Mouse (Mus musculus) heart, embryonic 15.5 days (tissue): ENCODE data around the gene Pfdn6. TPM values are rescaled to one million over a fixed set of nuclear protein-coding genes. Genes with fewer than 3 reads are reported as not detected.
"Not testable (repeated sequence)": the region's sequence is repeated elsewhere in the genome, so short reads cannot be mapped to it uniquely, and the experiment has no call there.

Experiments used
- ATAC-seq: fragments of 200-750 bp; cut with Nextera tagmentation; replicated peaks from 2 replicates; pipeline ENCODE4 v1.8.0; 2017; ENCODE audit warnings: low read depth, moderate TSS enrichment; ENCODE audit not compliant: insufficient number of reproducible peaks, insufficient read depth, low FRiP score
- H3K27ac ChIP-seq: fragments of 300-500 bp; sonication (generic); 2 replicates; pipeline ENCODE4 v1.5.1; 2015; ENCODE audit warnings: mild to moderate bottlenecking, inconsistent platforms
- H3K27me3 ChIP-seq: fragments of 300-500 bp; sonication (generic); 2 replicates; pipeline ENCODE4 v1.6.1; 2015; ENCODE audit warnings: inconsistent platforms
- H3K36me3 ChIP-seq: fragments of 300-500 bp; sonication (generic); 2 replicates; pipeline ENCODE4 v1.6.1; 2015; ENCODE audit warnings: mild to moderate bottlenecking, inconsistent platforms
- H3K4me1 ChIP-seq: fragments of 300-500 bp; sonication (generic); replicated peaks from 2 replicates; pipeline ENCODE4 v1.6.1; 2015; ENCODE audit warnings: inconsistent platforms
- H3K4me2 ChIP-seq: fragments of 300-500 bp; sonication (generic); 2 replicates; pipeline ENCODE4 v1.6.1; 2015; ENCODE audit warnings: inconsistent platforms, mild to moderate bottlenecking, moderate library complexity
- H3K4me3 ChIP-seq: fragments of 300-500 bp; sonication (generic); 2 replicates; pipeline ENCODE4 v1.5.1; 2015; ENCODE audit warnings: mild to moderate bottlenecking, inconsistent platforms
- H3K9ac ChIP-seq: fragments of 300-500 bp; sonication (generic); 2 replicates; pipeline ENCODE4 v1.6.1; 2015; ENCODE audit warnings: mild to moderate bottlenecking, inconsistent platforms
- H3K9me3 ChIP-seq: fragments of 300-500 bp; sonication (generic); replicated peaks from 2 replicates; pipeline ENCODE4 v1.6.1; 2016; ENCODE audit warnings: inconsistent platforms
- WGBS: fragments of 180-500 bp; shearing (Covaris S2); methylation state at CpG from one replicate; pipeline ENCODE4 v1.1.7; 2015; ENCODE audit warnings: mixed read lengths; 5-methylcytosine and 5-hydroxymethylcytosine counted together
- polyA plus RNA-seq: library from polyadenylated mRNA; unstranded; fragments of >200 nt; fragmentation: Nextera tagmentation; extraction: Ambion mirVana; gene quantifications from 2 replicates; pipeline ENCODE4 v1.2.1, GENCODE M21; 2015

The Pfdn6 gene
- polyA plus RNA-seq, 1 experiment from 2014 or later, result 115 TPM

GRCm38 (mm10) chr17:33889941-33890532 is 50.1 kb downstream of the Pfdn6 start:
- H3K4me1 ChIP-seq, result peaks cover 16% of the 10 kb centered on the region
- ATAC-seq, result not testable (repeated sequence)
- 0% methylated on average over 38 of the region's 44 CpGs for WGBS

More at GRCm38 (mm10) chr17:33889941-33890532, 50.1 kb downstream of the Pfdn6 start:
- peak overlapping the region; percentile 66 for H3K9ac ChIP-seq
- H3K9me3 ChIP-seq, H3K36me3 ChIP-seq, H3K27me3 ChIP-seq: not testable (repeated sequence)
- peak overlapping the region; percentile 58 for H3K27ac ChIP-seq
- peak overlapping the region; percentile 72 for H3K4me2 ChIP-seq
- H3K4me3 ChIP-seq, result peak overlapping the region; percentile 72

Other genes starting within 250 kb of the Pfdn6 start
- gene March2, start 221.7 kb downstream of the Pfdn6 start, polyA plus RNA-seq, result 98.6 and 118 TPM in 2 replicates
- 274 and 318 TPM in 2 replicates for gene Rab11b, start 179.8 kb downstream of the Pfdn6 start, polyA plus RNA-seq
- gene Angptl4, start 158.5 kb downstream of the Pfdn6 start, polyA plus RNA-seq, result 15.4 and 20.0 TPM in 2 replicates
- gene Kank3, start 129.8 kb downstream of the Pfdn6 start, polyA plus RNA-seq, result 44.1 and 52.6 TPM in 2 replicates
- 456 and 543 TPM in 2 replicates for gene Rps28, start 115.8 kb downstream of the Pfdn6 start, polyA plus RNA-seq
- 487 and 517 TPM in 2 replicates for gene Ndufa7, start 115.8 kb downstream of the Pfdn6 start, polyA plus RNA-seq
- 31.4 and 39.9 TPM in 2 replicates for gene Cd320, start 97.3 kb downstream of the Pfdn6 start, polyA plus RNA-seq
- not detected in 2 replicates for gene Gm7029, start 66.5 kb downstream of the Pfdn6 start, polyA plus RNA-seq
- 5.3 and 7.3 TPM in 2 replicates for gene Kifc1, start 49.7 kb downstream of the Pfdn6 start, polyA plus RNA-seq
- 0.18 TPM in 1 of 2 replicates, not detected in the other for gene Platr17, start 35.2 kb downstream of the Pfdn6 start, polyA plus RNA-seq
- gene Daxx, start 30.9 kb downstream of the Pfdn6 start, polyA plus RNA-seq, result 27.1 and 36.7 TPM in 2 replicates
- 44.3 and 61.3 TPM in 2 replicates for gene Tapbp, start 24.4 kb downstream of the Pfdn6 start, polyA plus RNA-seq
- gene Zbtb22, start 24.4 kb downstream of the Pfdn6 start, polyA plus RNA-seq, result 11.3 and 15.3 TPM in 2 replicates
- gene Rgl2, start 10.8 kb downstream of the Pfdn6 start, polyA plus RNA-seq, result 34.7 and 44.8 TPM in 2 replicates
- gene Wdr46, start 317 bp upstream of the Pfdn6 start, polyA plus RNA-seq, result 16.3 and 24.1 TPM in 2 replicates
- 5.1 and 6.5 TPM in 2 replicates for gene B3galt4, start 11.1 kb upstream of the Pfdn6 start, polyA plus RNA-seq
- gene Vps52, start 15.5 kb upstream of the Pfdn6 start, polyA plus RNA-seq, result 35.5 and 44.7 TPM in 2 replicates
- 847 and 935 TPM in 2 replicates for gene Rps18, start 15.7 kb upstream of the Pfdn6 start, polyA plus RNA-seq
- gene H2-K1, start 60.0 kb upstream of the Pfdn6 start, polyA plus RNA-seq, result 37.4 and 80.9 TPM in 2 replicates
- 15.8 and 20.8 TPM in 2 replicates for gene Ring1, start 84.3 kb upstream of the Pfdn6 start, polyA plus RNA-seq
- 47.4 and 56.2 TPM in 2 replicates for gene H2-Ke6, start 87.7 kb upstream of the Pfdn6 start, polyA plus RNA-seq
- 97.8 and 133 TPM in 2 replicates for gene Slc39a7, start 91.3 kb upstream of the Pfdn6 start, polyA plus RNA-seq
- gene Rxrb, start 91.5 kb upstream of the Pfdn6 start, polyA plus RNA-seq, result 26.8 and 38.5 TPM in 2 replicates
- gene Col11a2, start 99.1 kb upstream of the Pfdn6 start, polyA plus RNA-seq, result 1.3 and 4.6 TPM in 2 replicates
- gene H2-Oa, start 152.0 kb upstream of the Pfdn6 start, polyA plus RNA-seq, result 0.29 and 0.94 TPM in 2 replicates
- 6.0 and 13.6 TPM in 2 replicates for gene H2-DMa, start 179.2 kb upstream of the Pfdn6 start, polyA plus RNA-seq
- gene Brd2, start 182.3 kb upstream of the Pfdn6 start, polyA plus RNA-seq, result 59.0 and 77.7 TPM in 2 replicates
- gene H2-DMb2, start 203.0 kb upstream of the Pfdn6 start, polyA plus RNA-seq, result 0.69 and 2.5 TPM in 2 replicates
- 0.34 and 3.2 TPM in 2 replicates for gene H2-DMb1, start 212.7 kb upstream of the Pfdn6 start, polyA plus RNA-seq
- 2.4 and 8.0 TPM in 2 replicates for gene Tap1, start 247.2 kb upstream of the Pfdn6 start, polyA plus RNA-seq
- gene Psmb9, start 247.4 kb upstream of the Pfdn6 start, polyA plus RNA-seq, result 3.1 and 22.4 TPM in 2 replicates